Mouse (Mus musculus): ENCODE measurements around the gene Slc25a20.
A peak's percentile ranks its signal among the peaks of the same experiment; 100 is the strongest.

The Slc25a20 gene

DNA sequence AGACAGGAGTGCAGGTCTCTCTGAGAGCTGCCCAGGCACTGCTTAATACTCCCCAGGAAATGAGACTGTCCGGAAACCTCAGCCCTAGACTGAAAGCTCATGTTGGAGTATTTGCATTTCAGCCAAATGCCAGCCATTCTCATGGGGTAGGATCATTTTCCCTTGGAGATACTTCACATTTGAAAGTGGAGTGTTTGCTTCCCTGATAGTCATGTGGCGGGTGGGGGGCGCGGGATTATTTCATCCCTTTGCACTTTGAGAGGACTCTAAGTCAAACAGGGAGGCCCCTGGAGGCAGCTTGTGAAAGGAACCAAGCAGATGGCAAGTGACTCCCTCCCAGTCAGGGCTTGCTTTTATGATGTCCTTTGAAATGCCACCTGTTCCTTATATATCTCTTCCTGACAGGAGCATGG, 24.6 kb downstream of the Slc25a20 start:
- no peak for DNase-seq (ENCODE audit: low read depth, low spot score)

DNA sequence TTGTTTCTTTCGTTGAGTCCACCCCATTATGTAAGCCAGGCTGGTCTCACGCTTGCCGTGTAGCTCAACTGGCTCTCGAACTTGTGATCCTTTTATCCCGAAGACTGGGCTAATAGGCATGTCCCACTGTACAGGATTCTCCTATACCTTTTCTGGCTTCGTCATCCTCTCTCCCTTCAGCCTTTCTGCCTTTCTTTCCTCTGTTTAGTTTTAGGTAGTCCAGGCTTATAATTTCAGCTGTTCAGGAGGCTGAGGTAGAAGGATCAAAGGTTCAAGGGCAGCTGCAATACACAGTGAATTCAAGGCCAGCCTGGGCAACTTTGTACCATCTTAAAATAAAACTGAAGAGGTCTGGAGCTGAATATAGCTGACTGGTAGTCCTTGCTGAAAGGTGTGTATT, 25.3 kb downstream of the Slc25a20 start:
- DNase-seq (ENCODE audit: low read depth, low spot score): no peak

GRCm38 (mm10) chr9:108687686-108688085, 25.8 kb downstream of the Slc25a20 start:
- DNase-seq (ENCODE audit: low read depth, low spot score): no peak

GRCm38 (mm10) chr9:108688451-108688850, 26.6 kb downstream of the Slc25a20 start:
- DNase-seq (ENCODE audit: low read depth, low spot score): no peak

DNA sequence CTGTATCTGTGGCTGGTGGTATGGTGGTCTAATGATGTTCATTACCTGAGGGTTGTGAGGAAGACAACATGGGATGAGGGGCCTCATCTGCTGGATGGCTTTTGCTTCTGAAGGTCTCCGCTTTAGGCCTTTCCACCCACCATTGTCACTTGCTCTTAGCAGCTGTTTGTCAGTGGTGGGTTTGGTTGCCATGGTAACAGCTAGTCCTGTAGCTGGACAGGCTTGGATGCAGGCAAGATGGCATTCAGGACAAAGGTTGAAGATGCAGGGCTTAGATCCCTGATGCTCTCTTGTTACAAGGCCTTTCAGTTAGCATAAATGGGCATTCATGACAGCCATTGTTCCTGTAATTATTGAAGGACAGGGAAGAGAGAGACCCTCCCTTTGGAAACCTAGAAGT, 27.2 kb downstream of the Slc25a20 start, which contains the start of gene Prkar2a:
Prkar2a (plus strand) TSS at position 209 of the 400 bp plus-strand sequence.
- DNase-seq (ENCODE audit: low read depth, low spot score): no peak

- DNase-seq (ENCODE audit: low read depth, low spot score): no peak
These were observed 28.1 kb downstream of the Slc25a20 start for GRCm38 (mm10) chr9:108689993-108690392.

GRCm38 (mm10) chr9:108690914-108691313, 29.0 kb downstream of the Slc25a20 start:
- no peak for DNase-seq (ENCODE audit: low read depth, low spot score)

DNA sequence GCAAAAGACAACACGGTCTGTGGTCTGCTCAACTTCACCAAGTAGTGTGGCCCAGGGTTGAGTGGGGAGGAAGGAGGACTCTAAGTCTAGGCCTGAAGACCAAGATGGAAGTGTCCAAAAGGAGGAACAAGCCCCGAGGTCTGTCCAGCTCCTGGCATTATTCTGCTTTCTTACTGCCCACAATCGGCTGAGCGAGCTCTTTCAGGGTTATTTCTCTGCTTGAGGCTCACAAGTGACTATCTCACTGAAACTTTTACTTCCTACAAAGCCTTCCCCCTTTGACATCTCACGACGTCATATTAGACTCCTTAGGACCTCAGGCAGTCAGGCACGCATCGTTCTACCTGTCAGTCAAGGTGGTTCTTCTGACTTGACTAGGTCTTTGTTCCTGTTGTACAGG, 29.5 kb downstream of the Slc25a20 start:
- DNase-seq (ENCODE audit: low read depth, low spot score): no peak

- peak; percentile 54 for DNase-seq (ENCODE audit: low read depth, low spot score)
These were observed 29.9 kb downstream of the Slc25a20 start for GRCm38 (mm10) chr9:108691846-108692225.

DNA sequence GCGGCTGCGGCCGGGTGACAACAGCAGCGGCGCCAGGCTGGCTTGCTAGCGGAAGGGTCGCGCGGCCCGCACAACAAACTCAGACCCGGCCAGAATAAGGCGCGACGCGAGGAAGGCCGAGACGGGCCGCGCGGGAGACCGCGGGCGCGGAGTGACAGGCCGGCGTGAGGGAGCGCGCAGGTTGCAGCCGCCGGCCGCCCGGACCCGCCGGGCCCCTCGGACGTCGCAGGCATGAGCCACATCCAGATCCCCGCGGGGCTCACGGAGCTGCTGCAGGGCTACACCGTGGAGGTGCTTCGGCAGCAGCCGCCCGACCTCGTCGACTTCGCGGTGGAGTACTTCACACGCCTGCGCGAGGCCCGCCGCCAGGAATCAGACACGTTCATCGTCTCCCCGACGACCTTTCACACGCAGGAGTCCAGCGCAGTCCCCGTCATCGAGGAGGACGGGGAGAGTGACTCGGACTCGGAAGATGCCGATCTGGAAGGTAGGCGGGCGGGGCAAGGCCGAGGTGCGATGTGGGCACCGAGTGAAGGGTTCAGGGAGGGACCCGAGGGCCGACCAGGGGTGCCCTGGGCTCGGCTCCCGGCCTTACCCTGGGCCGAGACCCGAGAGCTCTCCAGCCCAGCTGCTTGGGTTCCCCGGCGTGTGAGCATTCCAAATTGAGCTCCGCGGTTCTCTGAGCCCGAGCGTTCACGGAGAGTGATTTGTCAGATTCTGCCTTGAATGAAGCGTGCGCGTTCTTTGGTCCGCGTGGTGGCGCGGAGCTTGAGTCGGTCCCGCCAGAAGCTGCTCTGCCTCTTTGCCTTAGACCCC, 30.5 kb downstream of the Slc25a20 start:
- peak; percentile 28 for DNase-seq (ENCODE audit: low read depth, low spot score)

- DNase-seq (ENCODE audit: low read depth, low spot score): no peak
These were observed 32.1 kb downstream of the Slc25a20 start for GRCm38 (mm10) chr9:108693946-108694345.

DNA sequence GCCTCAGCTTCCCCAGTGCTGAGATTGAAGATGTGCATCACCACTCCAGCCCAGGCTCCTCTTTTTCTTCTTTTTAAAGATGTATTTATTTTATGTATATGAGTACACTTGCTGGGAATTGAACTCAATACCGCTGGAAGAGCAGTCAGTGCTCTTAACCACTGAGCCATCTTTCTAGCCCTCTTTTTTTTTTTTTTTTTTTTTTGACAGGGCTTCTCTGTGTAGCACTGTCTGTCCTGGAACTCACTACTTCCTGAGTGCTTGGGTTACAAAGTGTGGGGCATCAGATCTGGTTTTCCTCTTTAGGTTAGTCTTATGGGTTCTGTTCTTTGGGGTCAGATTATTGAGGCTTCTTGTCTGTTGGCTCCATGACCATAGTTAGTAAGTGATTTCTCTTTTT, 32.6 kb downstream of the Slc25a20 start:
- no peak for DNase-seq (ENCODE audit: low read depth, low spot score)

DNA sequence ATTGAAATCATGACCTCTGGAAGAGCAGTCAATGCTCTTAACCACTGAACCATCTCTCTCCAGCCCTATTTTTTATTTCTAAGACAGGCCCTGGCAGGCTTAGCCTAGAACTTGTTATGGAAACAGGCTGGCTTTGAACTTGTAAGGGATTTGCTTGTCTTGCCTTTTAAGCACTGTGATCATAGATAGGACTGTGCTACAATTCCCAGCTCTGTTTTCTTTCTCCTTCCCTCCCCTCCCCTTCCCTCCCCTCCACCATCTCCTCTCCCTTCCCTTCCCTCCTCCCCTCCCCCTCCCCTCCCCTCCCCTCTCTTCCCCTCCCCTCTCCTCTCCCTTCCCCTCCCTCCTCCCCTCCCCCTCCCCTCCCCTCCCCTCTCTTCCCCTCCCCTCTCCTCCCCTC, 40.6 kb downstream of the Slc25a20 start:
- no peak for DNase-seq (ENCODE audit: low read depth, low spot score)

- DNase-seq (ENCODE audit: low read depth, low spot score): no peak
These were observed 41.7 kb downstream of the Slc25a20 start for GRCm38 (mm10) chr9:108703373-108704110.

DNA sequence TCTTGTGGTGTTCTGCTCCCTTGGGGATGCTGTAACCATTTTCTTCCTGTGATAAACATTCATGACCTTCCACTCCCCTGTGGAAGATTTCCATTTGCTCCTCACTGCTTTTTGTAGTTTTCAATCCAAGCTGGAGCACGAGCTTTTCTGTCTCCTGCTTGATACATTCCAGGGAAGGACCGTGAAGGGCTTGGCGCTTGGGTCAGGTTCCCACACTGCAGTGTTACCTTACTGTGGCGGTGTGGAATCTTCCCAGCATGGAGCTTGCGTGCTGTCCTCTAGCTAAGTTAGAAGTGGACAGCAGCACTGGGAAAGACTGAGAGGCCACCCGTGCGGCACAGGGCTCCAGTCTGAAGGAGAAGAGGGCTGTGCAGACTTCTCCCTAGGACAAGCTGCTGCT, 42.7 kb downstream of the Slc25a20 start:
- DNase-seq (ENCODE audit: low read depth, low spot score): no peak

DNA sequence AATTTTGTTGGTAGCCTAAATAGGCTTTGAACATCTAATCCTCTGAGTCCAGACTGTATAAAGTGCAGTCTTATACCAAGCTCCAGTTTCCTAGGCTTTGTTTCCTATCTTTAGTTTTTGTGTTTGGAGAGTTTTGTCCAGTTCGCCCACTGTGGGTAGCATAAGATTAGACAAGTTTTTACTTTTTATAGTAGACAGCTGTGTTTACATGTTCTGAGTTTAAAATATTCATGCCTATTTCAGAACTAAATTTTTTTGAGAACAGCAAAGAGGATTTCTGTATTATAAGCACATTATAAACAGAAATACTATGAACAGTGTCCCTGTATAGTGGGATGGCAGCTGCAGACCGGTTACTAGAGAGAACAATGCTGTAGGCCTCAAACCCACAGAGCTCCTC, 45.3 kb downstream of the Slc25a20 start:
- no peak for DNase-seq (ENCODE audit: low read depth, low spot score)

DNA sequence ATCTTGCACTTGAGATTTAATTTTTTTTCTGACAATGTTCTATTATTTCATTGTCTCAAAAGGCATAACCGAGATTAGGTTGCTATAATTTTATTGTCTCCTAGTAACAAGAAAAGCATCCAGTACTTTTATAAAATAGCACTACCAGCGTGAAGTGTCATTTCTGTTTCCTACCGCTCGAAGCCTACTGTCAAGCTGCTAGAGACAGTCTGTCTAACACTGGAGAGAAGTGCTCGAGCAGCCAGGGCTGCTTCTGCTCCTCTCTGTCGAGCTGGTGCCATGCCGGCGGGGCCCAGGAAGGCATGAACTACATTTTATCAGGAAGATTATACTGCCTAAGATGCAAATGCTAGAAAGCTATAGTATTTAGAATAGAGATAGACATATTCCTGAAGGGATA, 46.9 kb downstream of the Slc25a20 start:
- no peak for DNase-seq (ENCODE audit: low read depth, low spot score)

GRCm38 (mm10) chr9:108710767-108711166, 48.9 kb downstream of the Slc25a20 start:
- no peak for DNase-seq (ENCODE audit: low read depth, low spot score)

DNA sequence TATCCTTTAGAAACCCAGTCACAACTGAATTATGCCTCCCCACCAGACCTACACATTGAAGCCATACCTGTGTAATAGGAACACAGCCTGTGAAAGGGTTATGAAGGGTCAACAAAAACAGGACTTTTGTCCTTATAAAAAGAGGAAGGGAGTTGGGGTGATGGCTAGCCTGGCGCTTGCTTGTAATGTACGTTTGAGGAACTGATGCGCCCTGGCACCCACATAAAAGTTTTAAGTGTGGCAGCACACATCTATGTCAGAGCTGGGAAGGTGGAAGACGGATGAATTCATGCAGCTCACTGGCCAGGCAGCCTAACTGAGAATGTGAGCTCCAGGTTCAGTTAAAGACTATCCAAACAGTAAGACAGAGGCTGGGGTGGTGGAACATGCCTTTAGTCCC, 54.3 kb downstream of the Slc25a20 start:
- DNase-seq (ENCODE audit: low read depth, low spot score): no peak

- DNase-seq (ENCODE audit: low read depth, low spot score): no peak
These were observed 61.9 kb downstream of the Slc25a20 start for GRCm38 (mm10) chr9:108723751-108724150.

DNA sequence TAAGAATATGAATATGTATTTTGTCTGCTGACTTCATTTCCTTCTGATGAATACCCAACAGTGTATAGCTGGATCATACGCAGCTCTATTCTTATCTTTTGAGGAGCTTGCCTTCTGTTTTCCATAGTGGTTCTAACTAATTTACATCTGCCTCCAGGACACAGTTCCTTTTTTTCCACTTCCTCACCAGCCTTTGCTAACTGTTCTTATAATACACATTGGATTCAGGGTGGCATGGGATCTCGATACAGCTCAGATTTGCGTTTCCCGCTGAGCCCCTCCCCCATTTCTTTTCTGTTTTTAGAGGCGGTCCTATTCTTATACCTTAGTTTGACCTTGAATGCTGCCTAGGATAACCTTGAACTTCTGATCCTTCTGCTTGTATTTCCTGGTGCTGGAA, 64.2 kb downstream of the Slc25a20 start:
- DNase-seq (ENCODE audit: low read depth, low spot score): no peak

- no peak for DNase-seq (ENCODE audit: low read depth, low spot score)
These were observed 67.2 kb downstream of the Slc25a20 start for GRCm38 (mm10) chr9:108729050-108729449.

DNA sequence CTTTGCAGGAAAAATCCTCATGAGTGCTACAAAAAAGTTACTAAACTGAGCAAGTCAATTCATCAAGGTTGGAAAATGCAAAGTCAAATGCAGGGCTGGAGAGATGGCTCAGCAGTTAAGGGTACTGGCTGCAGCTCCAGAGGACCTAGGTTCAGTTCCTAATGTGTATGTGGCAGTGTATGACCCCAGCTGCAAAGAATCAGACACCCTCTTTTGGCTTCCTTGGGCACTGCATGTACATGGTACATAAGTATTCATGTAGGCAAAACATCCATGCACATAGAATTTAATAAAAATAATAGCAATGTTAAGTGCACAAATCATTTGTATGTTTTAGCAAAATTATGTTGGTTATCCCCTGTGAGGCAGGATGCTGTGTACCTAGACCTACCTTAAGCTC, 70.6 kb downstream of the Slc25a20 start:
- no peak for DNase-seq (ENCODE audit: low read depth, low spot score)
